Mouse (Mus musculus) lung, embryonic 15.5 days (tissue): Measurements from ENCODE around the gene Vcp. TPM values are rescaled to one million over a fixed set of nuclear protein-coding genes. Genes with fewer than 3 reads are reported as not detected.

Experiments used
- ATAC-seq: fragments of 200-750 bp; cut with Nextera tagmentation; 2 replicates; pipeline ENCODE4 v1.8.0; 2017; ENCODE audit warnings: moderate number of reproducible peaks, borderline replicate concordance; ENCODE audit not compliant: low FRiP score, low TSS enrichment; ENCODE audit errors: extremely low read depth
- H3K27ac ChIP-seq: fragments of 300-500 bp; sonication (generic); 2 replicates; pipeline ENCODE4 v1.5.1; 2015; ENCODE audit warnings: moderate library complexity, mild to moderate bottlenecking, inconsistent platforms
- H3K27me3 ChIP-seq: fragments of 300-500 bp; sonication (generic); 2 replicates; pipeline ENCODE4 v1.6.1; 2015; ENCODE audit warnings: inconsistent platforms
- H3K36me3 ChIP-seq: fragments of 300-500 bp; sonication (generic); 2 replicates; pipeline ENCODE4 v1.6.1; 2015; ENCODE audit warnings: inconsistent platforms
- H3K4me1 ChIP-seq: fragments of 300-500 bp; sonication (generic); 2 replicates; pipeline ENCODE4 v1.6.1; 2015; ENCODE audit warnings: inconsistent platforms
- H3K4me2 ChIP-seq: fragments of 300-500 bp; sonication (generic); 2 replicates; pipeline ENCODE4 v1.6.1; 2015; ENCODE audit warnings: inconsistent platforms, mild to moderate bottlenecking, moderate library complexity
- H3K4me3 ChIP-seq: fragments of 300-500 bp; sonication (generic); 2 replicates; pipeline ENCODE4 v1.5.1; 2015; ENCODE audit warnings: mild to moderate bottlenecking, inconsistent platforms
- H3K9ac ChIP-seq: fragments of 300-500 bp; sonication (generic); 2 replicates; pipeline ENCODE4 v1.6.1; 2015; ENCODE audit warnings: inconsistent platforms
- H3K9me3 ChIP-seq: fragments of 300-500 bp; sonication (generic); 2 replicates; pipeline ENCODE4 v1.6.1; 2016; ENCODE audit warnings: inconsistent platforms
- WGBS: fragments of 180-500 bp; shearing (Covaris S2); methylation state at CpG from one replicate; pipeline ENCODE4 v1.1.7; 2015; 5-methylcytosine and 5-hydroxymethylcytosine counted together
- polyA plus RNA-seq: library from polyadenylated mRNA; unstranded; fragments of >200 nt; fragmentation: Nextera tagmentation; extraction: Ambion mirVana; gene quantifications from 2 replicates; pipeline ENCODE4 v1.2.1, GENCODE M21; 2015

Gene Vcp
- polyA plus RNA-seq, 1 experiment from 2014 or later, result 557 TPM

DNA sequence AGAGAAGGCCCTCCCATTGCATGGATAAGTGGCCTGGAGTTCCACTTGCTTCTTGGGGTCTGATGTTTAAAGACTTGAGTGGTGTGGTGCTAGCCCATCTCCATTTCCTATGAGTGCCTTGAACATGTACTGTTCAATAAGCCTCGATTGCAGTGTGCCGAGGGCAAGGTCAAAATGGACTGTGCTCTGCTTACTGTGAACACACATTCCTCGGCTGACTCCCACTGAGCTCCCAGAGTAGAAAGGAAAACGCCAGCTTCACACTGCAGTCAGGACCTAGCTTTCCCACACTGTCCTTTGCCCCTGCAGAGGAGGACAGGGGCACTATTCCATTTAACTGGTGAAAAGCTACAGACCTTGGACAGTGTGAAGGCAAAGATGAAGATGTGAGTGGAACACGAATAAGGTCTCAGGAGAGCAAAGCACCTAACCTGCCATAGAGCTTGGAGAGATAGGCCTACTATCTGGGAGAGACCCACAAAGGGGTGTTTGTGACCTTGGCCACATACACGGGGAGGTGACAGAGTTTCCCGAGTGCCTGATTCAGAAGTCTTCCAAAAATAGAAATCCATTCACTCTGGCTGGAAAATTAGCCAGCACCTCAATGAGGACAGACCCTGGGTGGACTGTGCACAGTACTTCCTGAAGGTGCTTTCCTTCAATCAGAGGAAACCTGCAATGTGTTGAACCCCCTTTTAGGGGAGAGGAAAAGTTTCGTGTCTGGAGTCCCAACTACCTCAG, 67.9 kb downstream of the Vcp start:
- WGBS, result 57% methylated on average over 8 of the region's 8 CpGs
- Histone ChIP-seq H3K9ac (no peak overlapping the region), H3K9me3 (no peaks in the 10 kb centered on the region), H3K4me2 (no peak overlapping the region), H3K27me3 (peaks cover 19% of the 10 kb centered on the region; the same call in 1 of the 2 replicates), H3K4me3 (no peak overlapping the region), H3K4me1 (0 out of 2 replicates have a peak, but pooled peaks cover 4% of the 10 kb centered on the region), H3K27ac (no peak overlapping the region), H3K36me3 (no peaks in the 10 kb centered on the region)
- ATAC-seq, result no peak

Other genes starting within 250 kb of the Vcp start
- gene Ccl19, start 243.9 kb downstream of the Vcp start, polyA plus RNA-seq, result 0.41 TPM in 1 of 2 replicates, not detected in the other
- gene Ccl21a, start 226.5 kb downstream of the Vcp start, polyA plus RNA-seq, result 72.9 and 77.9 TPM in 2 replicates
- 0.08 TPM in 1 of 2 replicates, not detected in the other for gene Fam205a1, start 146.6 kb downstream of the Vcp start, polyA plus RNA-seq
- 0.06 TPM in 1 of 2 replicates, not detected in the other for gene Gm12394, start 143.7 kb downstream of the Vcp start, polyA plus RNA-seq
- gene Fam205c, start 126.3 kb downstream of the Vcp start, polyA plus RNA-seq, result 0.30 TPM in 1 of 2 replicates, not detected in the other
- gene Phf24, start 83.8 kb downstream of the Vcp start, polyA plus RNA-seq, result 0.26 and 0.62 TPM in 2 replicates
- gene Dnajb5, start 50.7 kb downstream of the Vcp start, polyA plus RNA-seq, result 7.6 and 8.9 TPM in 2 replicates
- 0.39 and 0.56 TPM in 2 replicates for gene 1700022I11Rik, start 30.9 kb downstream of the Vcp start, polyA plus RNA-seq
- gene Fancg, start 10.0 kb upstream of the Vcp start, polyA plus RNA-seq, result 20.8 and 20.9 TPM in 2 replicates
- 19.0 and 22.1 TPM in 2 replicates for gene Pigo, start 25.3 kb upstream of the Vcp start, polyA plus RNA-seq
- gene Stoml2, start 31.2 kb upstream of the Vcp start, polyA plus RNA-seq, result 321 and 331 TPM in 2 replicates
- gene Fam214b, start 45.7 kb upstream of the Vcp start, polyA plus RNA-seq, result 10.6 and 11.2 TPM in 2 replicates
- 5.5 and 7.3 TPM in 2 replicates for gene Unc13b, start 58.4 kb upstream of the Vcp start, polyA plus RNA-seq